Mouse (Mus musculus) left cerebral cortex, adult 18-20 months (tissue): ENCODE data around the gene Taf5l. TPM values are rescaled to one million over a fixed set of nuclear protein-coding genes. Genes with fewer than 3 reads are reported as not detected.
A peak's percentile ranks its signal among the peaks of the same experiment; 100 is the strongest.
"Not testable (repeated sequence)": the region's sequence is repeated elsewhere in the genome, so short reads cannot be mapped to it uniquely, and the experiment has no call there.

Experiments used
- DNase-seq, 2 experiments: peaks; one replicate each; pipeline ENCODE4 v3.0.0; 2021 to 2022; ENCODE audit warnings: low spot score in 2 of 2, mixed read lengths in 1 of 2
- total RNA-seq, 2 experiments: library from RNA; stranded (reverse); gene quantifications; 2 replicates each; pipeline ENCODE4 v1.2.3; 2021

Taf5l gene
- total RNA-seq, 2 experiments from 2014 or later, result 21.2 to 23.9 TPM

DNA sequence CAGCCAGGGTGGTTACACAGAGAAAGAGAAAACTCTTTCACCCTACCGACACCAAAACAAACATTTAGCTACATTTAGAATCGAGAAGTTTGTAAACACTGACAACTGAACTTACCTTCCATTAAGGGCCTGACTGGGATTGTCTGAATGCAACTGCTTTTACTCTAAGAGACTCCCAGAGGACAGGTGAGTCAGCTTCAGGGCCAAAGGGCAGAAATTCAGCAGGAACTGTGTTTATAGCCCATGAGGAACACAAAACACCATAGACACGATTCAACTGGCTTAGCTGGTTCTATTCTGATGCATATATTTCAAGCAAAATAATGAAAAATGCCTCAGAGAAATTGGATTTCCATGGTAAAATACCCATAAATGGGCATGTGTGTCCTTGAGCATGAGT, 6.4 kb downstream of the Taf5l start:
- DNase-seq, result no peak

GRCm38 (mm10) chr8:124014299-124014698, 6.9 kb downstream of the Taf5l start:
- not testable (repeated sequence) for DNase-seq

DNA sequence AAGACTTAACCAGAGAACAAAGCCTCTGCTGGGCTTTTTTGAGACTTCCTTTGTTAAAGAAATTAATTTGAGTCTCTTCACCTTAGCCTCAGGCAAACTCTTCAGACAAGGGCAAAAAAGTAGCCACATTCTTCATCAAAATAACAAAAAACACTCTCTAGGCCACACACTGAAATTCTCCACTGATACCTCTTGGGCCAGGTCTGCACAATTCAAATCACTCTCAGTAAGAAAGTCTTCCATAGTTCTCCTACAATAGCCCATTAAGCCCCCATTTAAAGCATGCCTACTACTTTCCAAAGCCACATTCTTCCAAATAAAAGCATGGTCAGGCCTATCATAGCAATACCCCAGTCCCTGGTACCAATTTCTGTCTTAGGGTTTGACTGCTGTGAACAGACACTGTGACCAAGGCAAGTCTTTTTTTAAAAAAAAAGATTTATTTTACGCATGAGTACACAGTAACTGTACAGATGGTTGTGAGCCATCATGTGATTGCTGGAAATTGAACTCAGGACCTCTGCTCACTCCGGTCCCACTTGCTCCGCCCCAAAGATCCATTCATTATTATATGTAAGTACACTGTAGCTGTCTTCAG, 9.1 kb downstream of the Taf5l start:
- no peak for DNase-seq

- no peak for DNase-seq
These were observed 9.6 kb downstream of the Taf5l start for GRCm38 (mm10) chr8:124011580-124011979.

GRCm38 (mm10) chr8:124007829-124008228, 13.4 kb downstream of the Taf5l start:
- DNase-seq, result no peak

DNA sequence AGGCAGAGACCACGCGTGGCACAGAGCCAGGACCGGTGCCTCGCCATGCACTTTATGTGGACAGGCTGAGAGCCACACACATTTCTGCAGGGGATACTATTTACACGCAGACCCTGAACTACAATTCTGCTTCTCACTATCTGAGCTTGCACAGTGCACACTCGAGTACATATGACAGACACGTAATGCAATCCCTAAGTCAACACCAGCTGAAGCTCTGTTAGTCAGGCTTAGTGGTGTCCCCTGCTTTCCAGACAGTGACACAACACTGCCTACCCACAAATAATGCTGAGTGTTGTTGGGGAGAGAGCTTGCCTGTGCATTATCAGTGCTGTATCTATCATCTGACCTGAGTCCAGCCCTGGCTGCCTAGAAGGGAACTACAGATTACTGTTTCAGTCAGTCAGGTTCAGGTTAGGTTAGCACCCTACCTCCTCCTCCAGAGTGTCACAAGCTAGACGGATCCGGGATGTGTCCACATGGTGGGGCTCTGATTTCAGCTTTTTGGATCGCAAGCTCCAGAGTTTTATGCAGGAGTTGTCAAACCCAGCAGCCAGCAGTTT, 18.6 kb downstream of the Taf5l start:
- DNase-seq, result no peak

GRCm38 (mm10) chr8:123999568-123999967, 21.6 kb downstream of the Taf5l start:
- no peak for DNase-seq

- no peak for DNase-seq
These were observed 27.2 kb downstream of the Taf5l start for GRCm38 (mm10) chr8:123993997-123994396.

- DNase-seq, result no peak
These were observed 27.6 kb downstream of the Taf5l start for GRCm38 (mm10) chr8:123993597-123993996.

GRCm38 (mm10) chr8:123992587-123992986, 28.6 kb downstream of the Taf5l start:
- no peak for DNase-seq

GRCm38 (mm10) chr8:123990277-123991049, 30.7 kb downstream of the Taf5l start:
- no peak for DNase-seq

- no peak for DNase-seq
These were observed 32.1 kb downstream of the Taf5l start for GRCm38 (mm10) chr8:123989128-123989527.

DNA sequence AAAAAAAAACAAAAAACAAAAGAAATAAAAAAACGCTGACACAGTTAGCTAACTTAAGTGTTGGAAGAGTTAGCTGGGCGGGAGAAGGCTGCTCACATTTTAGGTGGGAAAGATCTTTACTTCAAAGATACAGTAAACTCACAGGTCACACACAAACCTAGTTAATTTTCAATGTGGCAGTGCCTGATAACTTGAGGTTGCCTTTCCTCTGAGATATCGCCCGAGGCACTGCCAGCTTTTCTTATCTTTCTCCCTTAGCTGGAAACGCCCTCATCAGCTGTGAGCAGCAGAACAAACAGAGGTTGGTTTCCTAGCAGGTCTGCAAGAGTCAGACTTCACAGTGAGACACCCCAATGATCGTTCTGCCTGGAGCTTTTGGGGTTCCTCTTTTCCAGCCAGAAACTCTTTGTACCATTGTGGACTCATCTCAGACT, 32.6 kb downstream of the Taf5l start:
- no peak for DNase-seq

DNA sequence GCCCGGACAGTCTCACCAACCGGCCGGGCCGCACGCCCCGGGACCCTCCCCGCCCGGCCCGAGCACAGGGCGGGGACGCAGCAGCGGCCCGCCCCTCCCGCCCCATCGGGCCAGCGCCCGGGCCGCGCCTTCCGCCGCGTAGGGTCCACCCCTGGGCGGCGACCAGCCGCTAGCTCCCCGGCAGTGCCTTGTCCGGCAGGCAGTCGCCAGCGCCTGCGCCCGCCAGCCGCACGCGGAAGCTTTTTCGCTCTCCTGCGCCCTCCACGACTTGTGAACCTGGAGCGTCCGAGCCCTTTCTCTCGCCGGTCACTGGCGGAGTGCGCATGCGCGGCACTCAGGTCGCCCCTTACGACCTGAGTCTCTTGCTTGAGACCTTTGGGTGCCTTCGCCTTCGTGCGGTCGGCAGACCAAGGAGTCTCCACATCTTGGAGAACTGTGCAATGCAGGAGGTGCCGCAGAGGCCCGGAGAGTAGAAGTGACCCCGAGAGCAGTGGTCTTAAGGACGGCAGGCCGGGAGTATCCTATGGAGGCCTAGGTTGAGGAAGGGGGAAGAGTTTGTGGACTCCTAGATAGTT, 38.3 kb downstream of the Taf5l start, which contains the start of gene Abcb10:
TSS of gene Abcb10 (minus strand) at position 297 of the 575 bp plus-strand sequence.
- peak; percentile 62 to 75 for DNase-seq

GRCm38 (mm10) chr8:123982291-123982793, 38.9 kb downstream of the Taf5l start:
- DNase-seq, result peak in 1 of 2 experiments; percentile 13

DNA sequence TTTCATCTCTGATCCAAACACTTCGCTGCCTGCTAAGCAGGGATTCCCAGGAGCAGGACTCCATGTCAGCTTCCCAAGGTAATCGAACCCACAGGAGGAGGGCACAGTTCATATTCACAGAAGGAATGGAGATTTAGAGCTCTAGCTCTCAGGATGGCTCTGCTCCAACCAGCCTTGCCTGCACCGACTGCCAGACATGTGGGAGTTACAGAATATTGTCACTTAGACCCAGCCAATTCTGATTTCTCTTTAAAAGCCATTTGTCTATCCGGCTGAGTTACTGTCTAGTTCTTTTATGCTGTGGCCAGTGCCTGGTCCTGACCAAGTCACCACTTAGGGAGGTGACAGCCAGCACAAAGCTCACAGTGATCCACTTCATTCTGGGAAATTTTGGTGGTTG, 39.5 kb downstream of the Taf5l start:
- peak; percentile 19 to 35 for DNase-seq

DNA sequence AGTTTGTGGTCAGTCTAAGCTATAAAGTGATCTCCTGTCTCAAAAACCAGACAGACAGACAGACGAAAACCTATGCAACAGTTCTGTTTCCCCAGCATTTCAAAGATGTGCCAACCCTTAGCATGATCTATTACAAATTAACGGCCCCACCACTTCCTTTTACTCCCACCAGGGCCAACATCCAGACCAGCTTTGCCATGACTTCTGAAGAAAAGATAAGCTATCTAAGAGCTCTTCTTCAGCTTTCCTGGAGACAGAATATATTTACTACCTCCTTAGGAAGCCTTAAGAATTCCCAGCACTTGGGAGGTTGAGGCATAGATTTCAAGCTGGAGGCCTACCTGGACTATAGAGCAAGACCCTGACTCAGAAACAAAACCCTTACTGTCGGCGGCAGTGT, 41.0 kb downstream of the Taf5l start:
- no peak for DNase-seq

DNA sequence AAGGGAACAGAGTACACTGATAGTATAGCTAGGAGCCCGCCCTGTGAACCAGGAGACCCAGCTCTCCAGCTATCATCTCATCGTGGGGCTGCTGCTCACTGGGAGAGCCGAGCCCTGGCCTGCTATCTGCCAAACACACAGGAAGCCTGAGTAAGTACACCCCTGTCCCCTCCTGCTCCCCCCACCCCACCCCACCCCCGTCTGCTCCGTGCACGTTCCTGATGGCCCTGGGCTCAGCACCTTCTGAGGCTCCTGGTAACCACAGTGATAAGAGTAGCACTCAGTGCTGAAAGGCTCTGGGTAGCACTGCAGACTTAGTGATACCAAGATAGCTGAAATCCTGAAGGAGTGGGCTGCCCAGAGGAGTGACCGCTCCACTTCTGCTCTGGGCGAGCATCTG, 42.3 kb downstream of the Taf5l start:
- no peak for DNase-seq

- DNase-seq, result no peak
These were observed 42.9 kb downstream of the Taf5l start for GRCm38 (mm10) chr8:123978166-123978838.

DNA sequence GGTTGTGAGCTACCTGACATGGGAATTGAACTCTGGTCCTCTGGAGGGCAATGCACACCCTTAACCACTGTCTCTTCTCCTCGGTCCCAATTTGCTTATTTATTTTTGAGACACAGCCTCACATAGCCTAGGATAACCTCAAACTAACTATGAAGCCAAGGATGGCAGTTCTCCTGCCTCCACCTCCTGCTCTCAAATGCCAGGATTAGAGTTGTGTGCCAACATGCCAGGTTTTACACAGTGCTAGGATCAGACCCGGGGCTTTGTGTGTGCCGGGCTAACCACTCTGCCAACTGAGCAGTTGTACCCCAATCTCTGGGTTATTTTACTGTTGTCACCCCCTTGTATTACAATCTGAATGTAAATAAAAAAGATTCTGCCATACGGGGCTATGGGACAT, 43.7 kb downstream of the Taf5l start:
- no peak for DNase-seq

DNA sequence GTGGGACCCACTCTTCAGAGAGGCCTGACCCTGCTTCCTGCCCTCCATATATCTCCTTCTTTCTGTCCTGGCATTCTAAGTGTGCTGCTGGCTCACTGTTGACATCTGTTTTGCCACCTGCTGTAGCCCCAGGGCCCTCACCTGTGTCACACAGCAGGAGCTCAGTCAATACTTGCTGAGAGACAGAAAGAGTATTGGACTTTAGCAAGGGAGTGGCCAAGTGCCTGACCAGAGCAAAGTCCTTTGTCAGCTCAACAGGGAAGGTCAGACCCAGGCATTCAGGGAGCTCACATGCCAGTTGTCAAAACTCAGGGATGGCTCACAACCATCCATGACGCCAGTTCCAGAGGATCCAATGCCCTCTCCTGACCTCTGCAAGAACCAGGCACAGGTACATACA, 47.7 kb downstream of the Taf5l start:
- DNase-seq, result no peak
